Mouse (Mus musculus): Measurements from ENCODE around the gene Aebp1. TPM values are rescaled to one million over a fixed set of nuclear protein-coding genes. Genes with fewer than 3 reads are reported as not detected.

Aebp1 gene
- polyA plus RNA-seq, 1 experiment from 2014 or later: 30.7 TPM

DNA sequence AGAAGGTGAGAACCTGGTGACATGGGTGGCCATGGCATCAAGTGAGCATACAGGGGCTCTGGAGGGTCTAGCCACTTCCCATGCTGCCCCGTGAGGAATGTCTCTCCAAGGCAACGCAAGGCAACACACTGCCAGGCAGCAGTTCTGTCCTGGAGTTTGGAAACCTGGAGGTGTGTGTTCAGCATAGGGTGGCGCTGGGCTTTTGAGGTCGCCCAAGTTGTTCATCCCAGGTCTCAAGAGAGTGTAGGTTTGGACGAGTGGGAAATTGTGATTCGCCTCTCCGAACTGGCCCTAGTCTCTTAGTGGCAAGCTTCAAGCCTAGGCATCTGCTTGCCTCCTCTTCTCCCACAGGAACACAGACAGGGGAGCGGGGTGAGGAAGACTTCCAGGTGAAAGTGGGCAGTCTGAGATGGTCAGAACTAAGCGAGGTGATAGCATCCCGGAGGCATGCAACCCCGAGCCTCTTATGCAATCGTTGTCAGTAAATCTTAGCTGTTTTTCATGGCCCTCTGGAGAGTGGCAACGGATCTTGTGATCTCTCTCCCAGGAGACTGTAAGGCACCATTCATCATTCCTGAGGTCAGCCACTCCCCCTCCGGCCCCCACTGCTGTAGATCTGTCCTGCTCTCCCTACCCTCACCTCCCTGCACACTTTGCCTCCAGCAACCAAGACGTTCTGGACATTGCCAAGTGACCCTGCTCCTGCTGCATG, 803 bp downstream of the Aebp1 start:
- peaks cover 20% of the 10 kb centered on the region for H3K4me1 ChIP-seq (ENCODE audit: control insufficient read depth, insufficient read depth, low read length)
- H3K9me3 ChIP-seq (ENCODE audit: control insufficient read depth, low read length): no peaks in the 10 kb centered on the region
- H3K36me3 ChIP-seq (ENCODE audit: control insufficient read depth, insufficient read depth, low read length): peaks cover 4% of the 10 kb centered on the region; the same call in 1 of the 2 replicates
- peak overlapping the region; percentile 36 for H3K4me3 ChIP-seq (ENCODE audit: low read length)
- H3K4me2 ChIP-seq (replicated peaks; ENCODE audit: low read depth, low read length): peak overlapping the region; percentile 69
- H3K27ac ChIP-seq (ENCODE audit: low read depth, low read length): peak overlapping the region; percentile 26; the same call in 1 of the 2 replicates
- WGBS: 9% methylated on average over 15 of the region's 15 CpGs
- ATAC-seq (ENCODE audit: low FRiP score, low TSS enrichment): peak; percentile 40
- H3K9ac ChIP-seq (ENCODE audit: low read depth, low read length): peak overlapping the region; percentile 58
- H3K27me3 ChIP-seq (ENCODE audit: control insufficient read depth, insufficient read depth, low read length): no peaks in the 10 kb centered on the region

DNA sequence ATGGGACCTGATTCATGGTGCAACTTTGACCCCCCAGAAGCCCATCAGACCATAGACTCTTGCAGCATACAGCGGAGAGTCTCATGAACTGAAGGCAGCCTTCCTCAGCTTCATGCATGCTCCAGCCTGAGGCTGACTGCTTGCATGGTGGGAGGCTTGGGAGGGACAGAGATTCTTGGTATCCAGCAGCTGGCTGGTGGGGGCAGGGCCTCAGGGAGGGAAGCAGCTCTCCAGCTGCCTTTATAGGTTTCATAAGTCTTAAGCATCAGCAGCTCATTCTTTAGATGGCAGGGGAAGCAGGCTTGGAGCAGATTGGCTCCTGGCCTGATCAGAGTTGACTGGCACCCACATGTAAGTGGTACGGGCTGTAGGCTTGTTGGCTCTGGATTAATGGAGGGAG, 5.4 kb downstream of the Aebp1 start:
- ATAC-seq (ENCODE audit: low FRiP score, low TSS enrichment): no peak
- peaks cover 15% of the 10 kb centered on the region for H3K4me1 ChIP-seq (ENCODE audit: control insufficient read depth, insufficient read depth, low read length)
- no peak overlapping the region for H3K4me3 ChIP-seq (ENCODE audit: low read length)
- H3K9me3 ChIP-seq (ENCODE audit: control insufficient read depth, low read length): no peaks in the 10 kb centered on the region
- H3K27ac ChIP-seq (ENCODE audit: low read depth, low read length): no peak overlapping the region
- H3K27me3 ChIP-seq (ENCODE audit: control insufficient read depth, insufficient read depth, low read length): no peaks in the 10 kb centered on the region
- H3K4me2 ChIP-seq (replicated peaks; ENCODE audit: low read depth, low read length): no peak overlapping the region
- H3K36me3 ChIP-seq (ENCODE audit: control insufficient read depth, insufficient read depth, low read length): peaks cover 46% of the 10 kb centered on the region
- WGBS: 74% methylated on average over 2 of the region's 2 CpGs
- H3K9ac ChIP-seq (ENCODE audit: low read depth, low read length): no peak overlapping the region

DNA sequence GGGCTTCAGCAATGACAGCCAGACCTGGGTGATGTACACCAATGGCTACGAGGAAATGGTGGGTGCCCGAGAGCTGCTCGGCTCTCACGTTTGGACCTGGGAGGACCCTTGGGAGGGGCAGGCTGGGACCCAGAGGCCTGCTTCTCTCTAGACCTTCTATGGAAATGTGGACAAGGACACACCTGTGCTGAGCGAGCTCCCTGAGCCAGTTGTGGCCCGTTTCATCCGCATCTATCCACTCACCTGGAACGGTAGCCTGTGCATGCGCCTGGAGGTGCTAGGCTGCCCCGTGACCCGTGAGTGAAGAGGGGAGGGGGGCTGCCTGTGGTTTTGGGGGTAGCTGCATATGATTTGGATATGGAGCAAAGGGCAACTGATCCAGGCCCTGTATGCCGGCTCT, 6.6 kb downstream of the Aebp1 start:
- Histone ChIP-seq H3K27ac (ENCODE audit: low read depth, low read length) (no peak overlapping the region), H3K9ac (ENCODE audit: low read depth, low read length) (no peak overlapping the region), H3K9me3 (ENCODE audit: control insufficient read depth, low read length) (no peaks in the 10 kb centered on the region), H3K4me3 (ENCODE audit: low read length) (no peak overlapping the region), H3K27me3 (ENCODE audit: control insufficient read depth, insufficient read depth, low read length) (no peaks in the 10 kb centered on the region), H3K4me1 (ENCODE audit: control insufficient read depth, insufficient read depth, low read length) (peaks cover 4% of the 10 kb centered on the region), H3K4me2 (replicated peaks; ENCODE audit: low read depth, low read length) (no peak overlapping the region), H3K36me3 (ENCODE audit: control insufficient read depth, insufficient read depth, low read length) (peaks cover 56% of the 10 kb centered on the region)
- no peak for ATAC-seq (ENCODE audit: low FRiP score, low TSS enrichment)
- WGBS: 83% methylated on average over 12 of the region's 12 CpGs

DNA sequence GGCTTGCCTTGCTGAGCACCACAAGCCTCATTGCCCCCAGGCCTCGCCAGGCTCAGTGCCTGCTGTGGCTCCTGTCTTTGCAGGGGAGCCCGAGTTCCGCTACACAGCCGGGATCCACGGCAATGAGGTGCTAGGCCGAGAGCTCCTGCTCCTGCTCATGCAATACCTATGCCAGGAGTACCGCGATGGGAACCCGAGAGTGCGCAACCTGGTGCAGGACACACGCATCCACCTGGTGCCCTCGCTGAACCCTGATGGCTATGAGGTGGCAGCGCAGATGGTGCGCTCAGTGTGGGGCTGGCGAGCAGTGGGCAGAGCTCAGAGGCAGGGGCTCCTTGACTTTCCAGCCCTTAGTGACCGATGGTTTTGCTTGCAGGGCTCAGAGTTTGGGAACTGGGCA, 7.6 kb downstream of the Aebp1 start:
- H3K4me3 ChIP-seq (ENCODE audit: low read length): no peak overlapping the region
- H3K36me3 ChIP-seq (ENCODE audit: control insufficient read depth, insufficient read depth, low read length): peaks cover 66% of the 10 kb centered on the region
- H3K27me3 ChIP-seq (ENCODE audit: control insufficient read depth, insufficient read depth, low read length): no peaks in the 10 kb centered on the region
- 92% methylated on average over 16 of the region's 16 CpGs for WGBS
- ATAC-seq (ENCODE audit: low FRiP score, low TSS enrichment): no peak
- no peaks in the 10 kb centered on the region for H3K9me3 ChIP-seq (ENCODE audit: control insufficient read depth, low read length)
- no peak overlapping the region for H3K9ac ChIP-seq (ENCODE audit: low read depth, low read length)
- H3K27ac ChIP-seq (ENCODE audit: low read depth, low read length): no peak overlapping the region
- H3K4me2 ChIP-seq (replicated peaks; ENCODE audit: low read depth, low read length): no peak overlapping the region
- peaks cover 3% of the 10 kb centered on the region; the same call in 1 of the 2 replicates for H3K4me1 ChIP-seq (ENCODE audit: control insufficient read depth, insufficient read depth, low read length)

DNA sequence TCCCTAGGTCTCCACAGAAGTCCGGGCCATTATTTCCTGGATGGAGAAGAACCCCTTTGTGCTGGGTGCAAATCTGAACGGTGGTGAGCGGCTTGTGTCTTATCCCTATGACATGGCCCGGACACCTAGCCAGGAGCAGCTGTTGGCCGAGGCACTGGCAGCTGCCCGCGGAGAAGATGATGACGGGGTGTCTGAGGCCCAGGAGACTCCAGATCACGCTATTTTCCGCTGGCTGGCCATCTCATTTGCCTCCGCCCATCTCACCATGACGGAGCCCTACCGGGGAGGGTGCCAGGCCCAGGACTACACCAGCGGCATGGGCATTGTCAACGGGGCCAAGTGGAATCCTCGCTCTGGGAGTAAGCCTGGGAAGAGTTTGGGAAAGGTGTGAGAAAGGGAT, 8.3 kb downstream of the Aebp1 start:
- Histone ChIP-seq H3K4me2 (replicated peaks; ENCODE audit: low read depth, low read length) (no peak overlapping the region), H3K27ac (ENCODE audit: low read depth, low read length) (no peak overlapping the region), H3K4me3 (ENCODE audit: low read length) (no peak overlapping the region), H3K4me1 (ENCODE audit: control insufficient read depth, insufficient read depth, low read length) (peaks cover 3% of the 10 kb centered on the region; the same call in 1 of the 2 replicates), H3K9me3 (ENCODE audit: control insufficient read depth, low read length) (no peaks in the 10 kb centered on the region), H3K9ac (ENCODE audit: low read depth, low read length) (no peak overlapping the region), H3K36me3 (ENCODE audit: control insufficient read depth, insufficient read depth, low read length) (peaks cover 74% of the 10 kb centered on the region), H3K27me3 (ENCODE audit: control insufficient read depth, insufficient read depth, low read length) (no peaks in the 10 kb centered on the region)
- 90% methylated on average over 16 of the region's 16 CpGs for WGBS
- ATAC-seq (ENCODE audit: low FRiP score, low TSS enrichment): no peak

DNA sequence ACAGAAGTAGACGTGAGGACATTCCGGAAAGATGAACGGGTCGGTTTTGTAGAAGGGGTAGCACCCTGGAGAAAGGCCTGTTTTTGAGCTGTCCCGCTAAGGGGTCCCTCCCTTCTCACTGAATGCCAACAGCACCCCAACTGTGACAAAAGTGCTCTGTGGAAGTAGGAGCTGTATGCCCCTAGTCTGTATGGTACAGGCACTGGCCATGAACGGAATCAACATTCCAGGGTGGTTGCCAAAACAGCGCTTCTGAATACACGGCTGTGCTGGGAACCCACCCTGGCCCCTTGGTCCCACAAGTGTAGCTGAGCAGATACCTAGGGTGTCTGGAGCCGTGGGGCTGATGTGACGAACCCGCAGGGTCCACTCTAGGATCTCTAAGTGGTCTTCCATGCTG, 11.0 kb downstream of the Aebp1 start:
- no peaks in the 10 kb centered on the region for H3K9me3 ChIP-seq (ENCODE audit: control insufficient read depth, low read length)
- no peak for ATAC-seq (ENCODE audit: low FRiP score, low TSS enrichment)
- H3K4me2 ChIP-seq (replicated peaks; ENCODE audit: low read depth, low read length): no peak overlapping the region
- no peak overlapping the region for H3K4me3 ChIP-seq (ENCODE audit: low read length)
- H3K27me3 ChIP-seq (ENCODE audit: control insufficient read depth, insufficient read depth, low read length): no peaks in the 10 kb centered on the region
- H3K4me1 ChIP-seq (ENCODE audit: control insufficient read depth, insufficient read depth, low read length): peaks cover 4% of the 10 kb centered on the region; the same call in 1 of the 2 replicates
- H3K36me3 ChIP-seq (ENCODE audit: control insufficient read depth, insufficient read depth, low read length): peaks cover 79% of the 10 kb centered on the region
- 95% methylated on average over 11 of the region's 11 CpGs for WGBS
- H3K9ac ChIP-seq (ENCODE audit: low read depth, low read length): no peak overlapping the region
- H3K27ac ChIP-seq (ENCODE audit: low read depth, low read length): no peak overlapping the region

DNA sequence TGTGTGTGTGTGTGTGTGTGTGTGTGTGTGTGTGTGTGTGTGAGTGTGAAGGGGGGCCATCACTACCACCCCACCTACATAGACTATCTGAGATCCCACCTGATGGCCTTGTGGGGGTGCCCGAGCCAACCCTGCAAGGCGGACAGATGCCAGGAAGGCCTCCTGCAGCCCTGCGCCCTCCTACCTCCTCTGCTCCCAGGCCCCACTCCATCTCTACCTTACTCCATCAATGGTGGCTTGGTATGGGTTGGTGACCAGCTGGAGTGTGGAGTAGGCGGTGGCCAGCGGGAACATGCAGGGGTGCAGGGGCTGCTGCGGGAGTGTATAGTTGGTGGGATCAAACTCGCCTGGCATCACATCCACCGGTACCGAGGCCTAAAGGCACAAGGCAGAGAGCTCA, 11.4 kb downstream of the Aebp1 start:
- H3K27me3 ChIP-seq (ENCODE audit: control insufficient read depth, insufficient read depth, low read length): no peaks in the 10 kb centered on the region
- H3K4me2 ChIP-seq (replicated peaks; ENCODE audit: low read depth, low read length): no peak overlapping the region
- no peak for ATAC-seq (ENCODE audit: low FRiP score, low TSS enrichment)
- peaks cover 77% of the 10 kb centered on the region for H3K36me3 ChIP-seq (ENCODE audit: control insufficient read depth, insufficient read depth, low read length)
- WGBS: 93% methylated on average over 9 of the region's 9 CpGs
- H3K27ac ChIP-seq (ENCODE audit: low read depth, low read length): no peak overlapping the region
- H3K9me3 ChIP-seq (ENCODE audit: control insufficient read depth, low read length): no peaks in the 10 kb centered on the region
- H3K4me1 ChIP-seq (ENCODE audit: control insufficient read depth, insufficient read depth, low read length): peaks cover 4% of the 10 kb centered on the region; the same call in 1 of the 2 replicates
- no peak overlapping the region for H3K4me3 ChIP-seq (ENCODE audit: low read length)
- H3K9ac ChIP-seq (ENCODE audit: low read depth, low read length): no peak overlapping the region

DNA sequence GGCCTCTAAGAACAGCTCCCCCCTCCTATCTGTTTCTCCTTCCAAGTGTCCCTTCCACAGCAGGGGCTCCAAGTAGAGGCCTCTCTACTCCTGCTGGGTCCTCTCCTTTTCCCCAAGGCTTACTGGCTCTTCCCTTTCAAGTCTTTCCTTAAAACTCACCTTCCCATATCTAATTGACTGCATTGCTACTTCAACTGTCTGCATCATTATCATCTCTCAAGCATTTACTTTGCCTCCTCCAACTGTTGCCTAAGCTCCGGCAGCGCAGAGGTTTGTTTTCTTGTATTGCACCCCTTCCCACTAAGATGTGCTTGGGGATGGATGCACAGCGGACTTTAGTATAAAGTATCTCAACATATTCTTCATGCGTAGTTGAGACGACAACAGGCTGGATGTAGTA, 15.7 kb downstream of the Aebp1 start:
- peak overlapping the region; percentile 10; the same call in 1 of the 2 replicates for H3K27ac ChIP-seq (ENCODE audit: low read depth, low read length)
- H3K4me3 ChIP-seq (ENCODE audit: low read length): peak overlapping the region; percentile 71
- H3K27me3 ChIP-seq (ENCODE audit: control insufficient read depth, insufficient read depth, low read length): no peaks in the 10 kb centered on the region
- no peak for ATAC-seq (ENCODE audit: low FRiP score, low TSS enrichment)
- under 1% methylated on average over 5 of the region's 5 CpGs for WGBS
- peak overlapping the region; percentile 71 for H3K9ac ChIP-seq (ENCODE audit: low read depth, low read length)
- peaks cover 35% of the 10 kb centered on the region for H3K36me3 ChIP-seq (ENCODE audit: control insufficient read depth, insufficient read depth, low read length)
- no peaks in the 10 kb centered on the region for H3K9me3 ChIP-seq (ENCODE audit: control insufficient read depth, low read length)
- peaks cover 9% of the 10 kb centered on the region; the same call in 1 of the 2 replicates for H3K4me1 ChIP-seq (ENCODE audit: control insufficient read depth, insufficient read depth, low read length)
- H3K4me2 ChIP-seq (replicated peaks; ENCODE audit: low read depth, low read length): peak overlapping the region; percentile 68

DNA sequence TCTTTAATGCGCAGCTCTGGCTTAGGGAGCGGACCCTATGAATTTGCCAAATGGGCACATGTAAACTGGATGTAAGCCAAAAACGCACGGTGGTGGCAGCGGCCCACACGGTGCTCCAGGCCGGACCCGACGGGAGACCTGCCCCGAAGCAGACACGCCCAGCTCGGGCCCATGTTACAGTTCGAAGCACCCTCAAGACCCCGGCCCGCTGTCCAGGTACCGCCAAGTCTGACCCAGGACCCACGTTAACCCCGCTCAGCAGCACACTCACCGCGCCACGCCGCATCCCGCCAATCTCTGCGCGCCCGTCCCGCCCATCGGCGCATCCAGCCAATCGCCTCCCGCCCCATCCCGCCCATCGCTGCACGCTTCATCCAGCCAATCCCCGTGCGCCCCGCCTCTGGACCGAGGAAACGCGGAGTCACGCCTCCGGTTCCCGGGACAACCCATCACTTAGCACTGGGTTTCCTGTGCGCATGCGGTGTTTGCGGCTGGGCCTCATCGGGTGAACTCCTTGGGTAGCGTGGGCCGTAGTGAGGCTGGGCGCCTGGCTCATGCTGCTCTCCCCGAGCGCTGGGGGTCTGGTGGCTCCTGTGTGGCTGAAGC, 16.3 kb downstream of the Aebp1 start, which contains the start of gene Pold2:
Gene Pold2, minus strand, starts transcription at position 372 of the 606 bp plus-strand sequence.
- Histone ChIP-seq H3K36me3 (ENCODE audit: control insufficient read depth, insufficient read depth, low read length) (peaks cover 29% of the 10 kb centered on the region), H3K9me3 (ENCODE audit: control insufficient read depth, low read length) (no peaks in the 10 kb centered on the region), H3K4me2 (replicated peaks; ENCODE audit: low read depth, low read length) (peak within 1 kb of the TSS; percentile 68), H3K27ac (ENCODE audit: low read depth, low read length) (peak within 1 kb of the TSS; percentile 81; the same call in 1 of the 2 replicates), H3K27me3 (ENCODE audit: control insufficient read depth, insufficient read depth, low read length) (no peaks in the 10 kb centered on the region), H3K9ac (ENCODE audit: low read depth, low read length) (peak within 1 kb of the TSS; percentile 71), H3K4me1 (ENCODE audit: control insufficient read depth, insufficient read depth, low read length) (peaks cover 9% of the 10 kb centered on the region; the same call in 1 of the 2 replicates), H3K4me3 (ENCODE audit: low read length) (peak within 1 kb of the TSS; percentile 71)
- peak; percentile 99 for ATAC-seq (ENCODE audit: low FRiP score, low TSS enrichment)
- WGBS: under 1% methylated on average over 52 of the region's 52 CpGs
